Mouse (Mus musculus) naive thymus-derived CD4-positive, alpha-beta T cell, adult 2 months (primary cell): ENCODE measurements around the gene Myd88.

ENCODE experiments used
- DNase-seq: peaks from one replicate; pipeline ENCODE4 v3.0.0-alpha.2; 2011; ENCODE audit warnings: low read depth

The Myd88 gene

DNA sequence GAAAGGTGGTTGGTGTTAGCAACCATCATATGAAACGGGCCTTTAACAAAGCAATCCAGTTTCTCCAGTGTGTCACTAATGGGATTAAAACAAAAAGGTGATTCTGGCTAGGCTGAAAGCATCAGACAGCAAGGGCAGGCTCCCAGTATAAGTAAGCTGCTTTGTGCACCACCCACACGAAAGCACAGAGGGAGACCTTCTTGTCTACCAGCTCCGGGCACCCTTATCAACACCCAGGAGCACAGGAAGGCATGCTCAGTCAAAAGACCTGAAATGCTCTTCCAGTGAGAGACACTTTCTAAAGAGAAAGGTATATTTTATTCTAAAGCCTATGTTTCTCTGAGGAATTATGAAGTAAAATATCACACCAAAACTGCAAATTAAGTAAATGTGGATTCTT lies 50.4 kb downstream of the Myd88 start:
- DNase-seq: no peak
